Mouse (Mus musculus): ENCODE data around the gene Pax5. TPM values are rescaled to one million over a fixed set of nuclear protein-coding genes. Genes with fewer than 3 reads are reported as not detected.

The Pax5 gene
- total RNA-seq, 2 experiments from 2014 or later = 0.18 to 0.71 TPM

DNA sequence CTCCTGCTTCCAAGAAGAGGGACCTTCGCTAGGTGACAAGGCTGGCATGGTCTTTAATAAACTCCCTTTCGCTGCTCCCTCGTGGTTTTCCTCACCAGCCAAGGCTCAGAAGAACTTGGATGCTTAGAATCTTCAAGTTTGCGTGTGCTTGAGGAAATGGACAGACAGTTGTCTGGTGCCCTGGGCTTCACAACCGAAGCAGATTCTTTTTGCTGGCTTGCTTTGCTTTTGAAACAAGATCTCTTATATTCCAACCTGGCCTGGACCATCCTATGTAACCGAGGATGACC lies 45.6 kb downstream of the Pax5 start:
- no peak for DNase-seq

DNA sequence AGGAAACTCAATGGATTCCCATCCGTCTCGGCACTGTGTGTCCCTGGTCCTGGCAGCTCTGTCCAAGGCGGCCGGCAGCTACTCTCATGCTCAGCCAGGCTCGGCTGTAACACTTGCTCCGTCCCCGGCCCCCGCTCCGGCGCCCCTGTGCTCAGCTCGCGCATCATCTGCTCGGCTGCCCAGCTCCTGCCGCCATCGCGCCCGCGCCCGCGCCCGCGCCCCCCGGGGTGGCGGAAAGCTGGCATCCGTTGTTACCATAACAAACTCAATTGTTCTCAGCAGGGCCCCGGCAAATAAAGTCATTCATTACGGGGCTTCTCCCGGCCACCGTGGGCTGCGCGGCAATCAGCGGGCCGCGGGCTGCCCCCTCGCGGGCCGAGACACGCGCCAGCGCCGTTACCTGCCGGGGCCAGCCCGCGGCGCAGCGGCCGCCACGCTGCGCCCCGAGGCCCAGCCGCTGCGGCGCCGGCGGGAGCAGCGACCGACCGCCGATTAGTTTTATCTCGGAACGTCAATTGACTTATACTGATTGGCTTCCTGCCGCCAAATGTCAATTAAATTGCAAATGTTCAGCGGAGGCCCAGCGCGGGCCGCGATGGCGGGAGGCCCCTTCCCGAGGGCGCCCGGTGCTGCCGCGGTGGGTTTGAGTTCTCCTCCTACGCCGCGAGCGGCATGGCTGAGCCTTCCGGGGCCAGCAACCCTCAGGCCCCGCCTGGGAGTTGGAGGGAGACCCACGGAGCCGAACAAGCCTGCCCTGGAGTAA lies 46.1 kb downstream of the Pax5 start:
- peak; percentile 25 for DNase-seq

DNA sequence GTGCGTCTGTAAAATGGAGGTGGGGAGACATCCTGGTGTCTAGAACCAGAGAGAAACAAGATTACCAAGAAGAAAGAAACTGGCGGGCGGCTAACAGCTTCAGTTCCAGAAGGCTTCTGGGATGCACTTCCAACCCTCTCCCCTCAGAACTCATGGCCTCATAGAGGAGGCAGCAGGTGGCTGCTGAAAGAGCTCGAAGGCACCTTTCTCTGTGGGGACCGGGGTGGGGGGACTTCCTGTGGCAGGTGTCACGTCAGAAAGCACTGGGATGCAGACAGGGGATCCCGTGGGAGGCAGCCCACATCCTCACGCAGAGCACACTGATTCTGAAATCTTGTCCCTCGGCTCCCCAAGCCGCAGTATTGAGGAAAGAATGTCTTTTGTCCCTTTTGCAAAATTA lies 46.8 kb downstream of the Pax5 start:
- DNase-seq = no peak

DNA sequence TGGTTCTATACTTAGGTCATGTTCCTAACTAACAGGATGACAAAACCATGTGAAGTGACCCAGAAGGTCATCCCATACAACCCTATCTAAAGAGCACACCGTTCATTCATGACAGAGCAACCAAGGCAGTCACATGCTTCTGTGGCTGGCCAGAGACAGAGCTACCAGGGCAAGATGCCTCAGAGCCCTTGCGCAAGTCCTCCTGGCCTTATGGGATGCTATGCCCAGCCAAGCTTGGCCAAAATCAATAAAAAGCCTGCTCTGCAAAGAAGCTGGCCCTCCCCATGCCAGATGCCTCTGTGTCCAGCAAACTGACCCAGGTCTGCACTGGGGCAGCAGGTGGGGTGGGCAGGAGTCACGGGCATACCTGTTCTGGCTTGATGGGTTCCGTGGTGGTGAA lies 65.1 kb downstream of the Pax5 start:
- no peak for DNase-seq

DNA sequence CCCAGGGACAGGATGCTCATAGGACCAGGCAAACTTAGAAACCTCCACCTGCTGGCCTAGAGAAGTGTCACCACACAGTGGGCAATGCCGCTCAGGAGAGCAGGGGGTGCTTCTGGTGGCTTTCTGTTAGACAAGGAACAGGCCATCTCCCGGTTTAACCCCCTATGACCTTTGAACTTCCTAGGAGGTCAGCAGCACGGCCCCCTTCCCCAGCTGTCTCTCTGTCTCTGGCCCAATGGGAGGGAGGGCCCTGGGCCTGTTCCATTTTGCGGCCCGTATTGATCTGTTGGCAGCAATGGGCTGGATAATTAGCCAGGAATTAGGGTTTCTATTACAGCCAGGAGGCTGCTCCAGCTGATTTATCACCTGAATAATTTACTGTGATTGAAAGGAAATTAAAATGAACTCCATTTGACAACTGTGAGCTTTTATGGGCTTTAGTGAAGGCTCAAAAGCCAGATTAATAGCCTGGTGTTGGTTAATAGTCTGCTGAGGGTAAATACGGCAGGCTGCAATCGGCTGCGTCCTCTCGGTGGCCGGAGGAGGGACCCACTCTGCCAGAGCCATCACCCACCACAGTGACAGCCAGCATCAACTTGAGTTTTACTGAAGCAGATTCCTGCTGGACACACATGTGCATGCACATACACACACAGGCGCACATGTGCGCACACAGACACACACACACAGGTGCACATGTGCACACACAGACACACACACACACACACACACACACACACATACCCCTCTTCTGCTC lies 68.3 kb downstream of the Pax5 start:
- no peak for DNase-seq

DNA sequence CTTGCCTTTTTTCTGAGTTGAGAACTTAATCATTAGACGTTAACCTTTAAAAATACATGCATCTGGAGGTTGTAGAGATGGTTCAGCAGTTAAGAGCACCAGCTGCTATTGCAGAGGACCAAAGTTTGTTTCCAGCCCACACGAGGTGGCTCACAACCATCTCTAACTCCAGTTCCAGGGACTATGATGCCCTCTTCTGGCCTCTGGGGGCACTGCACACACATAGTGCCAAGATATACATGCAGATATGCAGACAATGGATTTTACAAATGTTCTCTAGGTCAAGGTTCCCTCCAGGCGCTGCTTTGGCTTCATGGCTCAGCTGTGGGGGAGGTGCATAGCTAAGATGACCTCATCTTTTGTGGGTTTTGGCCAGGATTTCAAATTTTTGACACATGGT lies 74.7 kb downstream of the Pax5 start:
- no peak for DNase-seq

DNA sequence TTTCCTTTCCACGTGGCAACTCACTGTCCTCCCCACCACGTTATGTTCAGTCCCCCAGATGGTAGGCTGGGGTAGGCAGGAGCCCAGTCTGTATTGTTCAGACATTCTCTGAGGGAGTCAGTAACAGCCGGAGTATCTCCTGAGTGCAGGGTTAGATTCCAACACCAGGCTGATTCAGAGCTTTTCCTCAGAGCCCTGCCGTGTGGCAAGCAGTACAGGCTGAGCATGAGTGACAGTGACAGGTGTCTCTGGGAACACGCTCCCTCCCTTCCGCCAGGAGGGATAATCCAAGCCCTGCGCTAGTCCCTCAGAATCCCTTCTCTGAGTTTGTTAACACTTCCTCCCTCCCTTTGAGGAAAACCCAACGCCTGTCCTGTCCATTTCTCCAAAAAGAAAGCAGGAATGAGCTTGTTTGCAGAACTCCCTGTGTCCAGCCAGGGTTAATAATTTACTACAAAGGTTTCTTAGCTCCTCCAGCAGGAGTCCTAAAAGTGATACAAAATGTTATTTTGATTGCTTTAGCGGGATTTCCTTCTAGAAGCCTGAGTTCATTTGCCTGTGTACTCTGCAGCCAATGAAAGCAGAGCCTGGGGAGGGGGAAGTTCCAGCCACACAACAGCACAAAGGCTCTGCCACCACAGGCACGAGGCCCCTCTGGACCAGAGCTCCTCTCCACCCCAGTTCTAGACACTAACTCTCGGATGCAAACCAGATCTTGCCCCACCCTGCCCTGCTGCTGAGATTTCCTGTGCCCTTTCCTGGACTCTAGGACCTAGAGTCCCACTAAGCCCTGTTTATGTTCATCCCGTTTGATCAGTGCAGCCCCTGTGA lies 76.4 kb downstream of the Pax5 start:
- no peak for DNase-seq

DNA sequence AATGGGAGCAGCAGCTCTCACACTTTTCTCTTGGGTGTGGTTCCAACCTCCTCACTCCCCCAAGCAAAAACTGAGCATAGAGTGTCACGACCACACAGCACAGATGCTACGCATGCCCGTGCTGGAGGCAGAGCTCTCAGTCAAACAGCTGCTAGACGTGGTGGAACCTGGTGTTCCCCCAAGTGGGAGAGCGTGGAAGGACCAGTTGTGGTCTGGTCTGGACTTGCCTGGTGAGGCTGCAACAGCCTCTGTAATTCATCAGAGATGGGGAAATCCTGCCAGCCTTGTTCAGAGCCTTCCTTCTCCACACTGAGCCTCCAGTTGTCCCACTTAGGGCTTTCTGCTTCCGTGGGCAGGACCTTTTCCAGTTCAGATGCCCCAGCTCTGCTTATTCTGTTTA lies 80.2 kb downstream of the Pax5 start:
- DNase-seq = no peak

DNA sequence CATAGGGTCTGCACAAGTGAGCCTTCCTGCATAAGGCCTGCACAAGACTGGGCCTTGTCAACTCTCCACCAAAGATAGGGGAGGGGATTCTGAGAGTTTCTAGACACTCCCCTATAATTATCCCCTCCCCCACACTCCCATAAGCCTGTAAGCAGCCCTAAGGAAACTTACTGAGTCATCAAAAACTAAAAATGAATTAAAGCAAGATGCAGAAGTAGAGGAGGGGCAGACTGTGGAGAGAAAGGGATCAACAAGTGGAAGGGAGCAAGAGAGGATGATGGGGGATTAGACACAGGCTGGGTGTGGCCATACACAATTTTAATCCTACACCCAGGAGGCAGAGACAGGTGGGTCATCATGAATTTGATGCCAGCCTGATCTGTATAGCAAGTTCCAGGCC lies 82.4 kb downstream of the Pax5 start:
- no peak for DNase-seq

DNA sequence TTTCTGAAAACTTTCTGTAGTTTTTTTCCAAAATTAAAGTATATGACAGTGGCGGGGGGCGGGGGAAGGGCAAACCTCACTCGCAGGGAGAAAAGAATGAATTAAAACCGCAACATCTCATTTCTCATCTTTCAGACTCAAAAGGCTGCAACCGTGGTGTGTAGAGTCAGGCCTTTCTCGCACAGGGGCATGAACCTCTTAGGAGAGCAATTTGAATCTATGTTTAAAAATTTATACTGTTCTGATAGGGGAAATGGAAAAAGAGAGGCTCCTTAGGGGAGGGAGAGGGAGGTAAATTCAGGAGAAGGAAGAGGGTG lies 85.2 kb downstream of the Pax5 start:
- no peak for DNase-seq

DNA sequence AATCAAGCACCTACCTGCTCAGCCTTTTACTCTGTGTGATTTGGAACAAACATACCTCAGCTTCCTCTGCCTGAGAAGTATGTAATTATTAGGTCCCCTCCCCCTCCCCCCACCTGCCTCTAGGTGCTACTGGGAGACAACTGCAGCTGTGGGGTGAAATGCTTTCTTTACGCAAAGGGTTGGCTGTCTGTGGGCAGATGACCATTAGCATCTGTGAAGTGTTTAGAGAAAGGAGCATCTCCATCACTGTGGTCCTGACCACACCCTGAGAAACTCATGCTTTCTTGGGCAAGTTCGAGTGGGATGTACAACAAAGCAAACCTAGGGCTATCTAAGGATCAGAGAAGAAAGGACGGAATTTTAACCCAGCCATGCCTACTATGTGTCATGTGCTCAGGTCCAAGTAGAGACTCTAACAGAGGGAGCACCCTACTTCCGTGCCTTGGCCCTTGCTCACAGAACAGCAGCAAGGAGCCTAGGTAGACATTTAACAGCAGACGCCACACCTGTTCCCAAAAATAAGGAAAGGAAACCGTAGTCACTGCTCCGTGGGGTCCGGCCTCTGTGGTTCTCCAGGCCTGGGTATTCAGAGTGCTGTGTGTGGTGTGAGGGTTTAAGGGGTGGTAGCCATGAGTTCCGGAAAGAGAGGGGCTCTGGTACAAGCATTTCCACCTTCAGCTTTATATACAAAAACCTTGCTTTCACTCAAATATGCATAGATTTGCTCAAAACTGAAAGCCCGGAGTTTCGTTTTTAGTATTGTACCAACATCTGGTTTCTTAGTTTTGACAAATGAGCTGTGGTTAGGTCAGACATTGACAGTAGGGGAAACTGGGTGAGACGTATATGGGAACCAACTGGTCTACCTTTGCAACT lies 85.8 kb downstream of the Pax5 start:
- no peak for DNase-seq

DNA sequence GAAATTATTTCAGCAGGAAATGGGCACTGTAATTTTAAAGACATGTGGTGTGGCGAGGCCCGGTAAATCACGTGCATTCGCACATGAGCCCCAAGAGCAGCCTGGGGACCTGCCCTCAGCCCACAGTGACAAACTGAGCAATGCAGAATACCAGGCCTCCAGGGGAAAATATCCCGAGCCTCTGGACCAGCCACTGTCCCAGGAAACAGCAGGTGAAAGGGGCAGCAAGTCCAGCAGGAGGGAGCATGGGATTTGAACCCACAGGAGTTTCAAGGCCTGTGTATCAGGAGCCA lies 86.9 kb downstream of the Pax5 start:
- DNase-seq = no peak

DNA sequence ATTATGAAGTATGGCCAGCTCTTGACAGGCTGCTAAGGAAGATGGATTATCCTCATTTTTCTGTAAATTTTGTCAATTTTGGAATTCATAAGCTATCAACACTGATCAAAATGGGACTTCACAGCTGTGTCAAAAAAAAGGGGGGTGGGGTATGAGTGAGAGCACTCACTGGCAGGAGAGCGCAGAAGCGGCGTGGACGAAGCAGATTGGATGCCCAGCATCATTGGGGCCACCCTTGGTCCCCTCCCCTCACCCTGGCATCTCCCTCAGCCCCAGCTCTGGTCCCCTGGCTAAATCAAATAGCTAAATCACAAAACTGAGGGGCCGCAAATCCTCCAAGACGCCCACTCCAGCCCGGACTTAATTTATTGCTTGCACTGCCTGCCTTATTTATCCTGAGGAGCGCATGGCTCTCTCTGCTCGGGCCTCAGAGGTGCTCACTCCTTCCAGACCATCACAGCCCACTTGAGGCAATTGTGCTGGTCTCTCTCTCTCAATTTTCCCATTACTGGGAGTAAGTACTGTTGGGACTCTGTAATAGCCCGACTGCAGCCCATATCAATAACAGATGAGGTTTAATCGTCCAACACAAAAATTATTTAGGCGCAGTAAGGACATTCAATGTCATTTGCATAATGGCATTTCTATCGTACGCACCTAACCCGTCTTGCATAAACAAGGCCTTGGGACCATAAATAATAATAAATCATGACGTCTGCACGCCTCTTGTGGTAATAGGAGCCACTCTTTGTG lies 87.4 kb downstream of the Pax5 start:
- no peak for DNase-seq

DNA sequence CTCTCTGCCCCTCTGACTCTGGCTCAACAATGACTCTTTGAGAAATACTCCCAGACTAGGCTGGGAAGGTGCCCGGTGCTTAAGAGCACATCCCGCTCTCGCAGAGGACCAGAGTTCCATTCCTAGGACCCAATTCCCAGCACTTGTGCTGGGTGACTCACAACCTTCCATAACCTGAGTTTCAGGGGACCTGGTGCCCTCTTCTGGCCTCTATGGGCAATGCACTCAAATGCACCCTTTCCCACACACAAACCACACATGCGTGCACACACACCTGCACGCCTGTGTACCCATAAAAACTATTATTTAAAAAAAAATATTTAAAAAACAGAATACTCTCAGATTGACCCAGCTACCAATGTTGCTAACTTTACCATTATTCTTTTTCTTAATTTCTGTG lies 90.0 kb downstream of the Pax5 start:
- DNase-seq = no peak

DNA sequence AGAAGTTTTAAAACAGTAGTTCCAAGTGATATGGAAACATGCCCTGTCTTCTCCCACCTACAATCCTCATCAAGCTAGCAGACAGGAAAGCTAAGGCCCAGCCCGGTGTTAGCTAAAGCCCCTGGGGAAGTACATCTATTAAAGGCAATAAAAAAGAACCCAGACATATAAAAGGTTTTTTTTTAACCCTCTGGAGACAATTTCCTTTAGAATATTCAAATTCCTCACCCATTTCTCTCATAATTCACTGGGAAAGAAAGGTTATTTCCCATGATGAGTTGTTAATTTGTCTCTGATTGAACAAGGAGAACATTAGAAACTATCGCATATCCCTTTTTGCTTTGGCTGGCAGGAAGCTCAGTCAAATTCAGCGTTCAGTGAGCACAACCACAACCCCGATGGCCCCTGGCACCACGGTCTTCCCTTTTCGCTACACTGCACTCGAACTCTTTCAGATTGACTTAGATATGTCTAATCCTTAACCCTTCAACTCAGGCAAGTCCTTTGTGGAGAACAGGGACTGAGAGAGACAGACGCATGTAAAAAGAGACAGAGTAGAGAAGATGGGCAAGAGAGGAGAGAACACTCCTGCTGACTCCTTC lies 96.1 kb downstream of the Pax5 start:
- no peak for DNase-seq

DNA sequence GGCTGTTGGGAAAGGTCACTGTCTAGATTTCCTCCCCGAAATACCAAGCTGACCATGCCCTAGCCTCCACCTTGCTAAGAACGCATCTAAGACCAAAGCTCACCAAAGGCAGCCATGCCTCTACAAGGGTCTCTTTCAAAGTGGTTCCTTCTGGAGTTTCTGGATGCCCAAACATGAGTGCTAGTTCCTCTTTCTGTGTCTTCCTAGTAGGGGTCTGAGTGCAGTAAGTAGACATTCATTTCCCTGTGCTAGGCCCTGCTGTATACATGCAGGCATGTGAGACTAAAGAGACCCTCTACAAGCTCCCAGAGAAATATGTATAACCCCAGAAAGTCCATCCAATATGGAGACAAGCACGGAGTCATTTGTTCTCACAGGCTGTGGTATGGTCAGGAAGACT lies 97.9 kb downstream of the Pax5 start:
- no peak for DNase-seq

DNA sequence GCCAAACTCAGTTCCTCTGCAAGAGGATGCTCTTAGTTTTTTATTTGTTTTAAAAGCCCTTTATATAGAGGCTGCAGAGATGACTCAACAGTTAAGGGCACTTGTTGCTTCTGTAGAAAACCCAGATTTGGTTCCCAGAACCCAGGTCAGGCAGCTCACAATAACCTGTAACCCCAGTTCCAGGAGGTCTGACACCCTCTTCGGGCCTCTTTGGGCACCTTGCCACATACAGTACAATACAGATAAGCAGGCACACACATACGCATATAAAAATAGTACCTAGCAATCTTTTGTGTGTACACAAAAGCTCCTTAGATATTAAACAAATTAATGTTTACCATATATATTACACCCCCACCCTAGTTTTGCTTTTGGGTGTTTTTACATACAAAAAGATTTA lies 104.8 kb downstream of the Pax5 start:
- peak; percentile 66 for DNase-seq

DNA sequence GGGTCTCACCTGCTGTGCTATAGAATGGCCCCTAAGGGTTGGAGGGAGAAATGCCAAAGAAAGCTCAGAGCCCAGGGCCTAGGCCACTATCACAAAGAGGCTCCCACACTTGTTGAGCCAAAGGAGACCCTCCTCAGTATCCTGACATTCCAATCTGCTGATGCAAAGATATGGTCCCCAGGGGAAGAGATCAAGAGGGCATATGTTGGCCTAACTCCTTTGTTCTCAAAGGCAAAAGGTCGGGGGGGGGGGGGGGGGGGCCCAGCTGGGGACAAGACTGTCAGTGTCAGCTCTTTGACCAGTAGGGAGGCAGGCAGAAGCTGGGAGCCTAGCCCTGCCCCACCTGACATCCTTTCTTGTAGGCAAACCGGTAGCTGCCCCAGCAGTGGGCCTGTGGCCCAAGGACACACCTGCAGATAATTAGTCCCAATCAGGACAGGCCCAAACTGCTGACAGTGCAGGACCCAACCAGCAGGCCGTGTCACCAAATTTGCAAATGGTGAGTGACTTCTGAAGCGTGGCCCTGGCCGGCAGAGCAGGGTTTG lies 108.0 kb downstream of the Pax5 start:
- DNase-seq = no peak

DNA sequence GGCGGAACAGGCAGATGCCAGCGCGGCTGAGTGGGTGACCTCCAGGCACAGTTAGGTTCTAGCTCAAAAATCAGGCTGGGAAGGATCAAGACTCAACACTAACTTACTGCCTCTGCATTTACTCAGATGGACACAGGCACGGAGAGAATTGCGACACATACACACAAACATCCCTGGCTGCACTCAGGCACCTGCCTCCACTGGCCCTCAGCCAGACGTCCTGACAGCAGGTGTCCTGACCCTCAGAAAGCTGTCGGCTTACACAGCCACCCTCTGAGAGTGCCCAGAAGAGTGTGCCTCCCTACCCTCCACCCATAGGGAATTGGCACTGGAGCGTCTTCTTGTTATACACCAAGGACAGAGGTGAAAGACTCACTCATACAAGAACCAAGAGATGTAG lies 108.9 kb downstream of the Pax5 start:
- peak; percentile 27 for DNase-seq

DNA sequence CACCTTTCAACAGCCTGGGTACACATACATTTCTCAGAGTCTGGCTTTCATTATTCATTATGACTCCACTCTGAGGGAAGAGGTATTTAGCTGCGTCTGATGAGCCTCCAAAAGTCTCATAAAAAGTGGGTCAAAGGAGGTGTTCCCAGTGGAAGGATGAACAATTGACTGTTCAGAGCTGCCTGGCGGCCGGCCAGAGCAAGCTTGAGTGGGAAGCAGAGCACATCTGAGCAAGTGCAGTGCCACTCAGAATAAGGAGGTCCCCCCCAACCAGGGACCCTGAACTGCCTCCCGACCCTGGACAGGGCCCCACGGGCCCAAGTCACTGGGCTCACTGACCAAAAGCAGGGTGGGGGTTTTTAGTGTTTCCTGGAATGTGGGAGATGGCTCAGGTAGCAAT lies 109.4 kb downstream of the Pax5 start:
- peak; percentile 22 for DNase-seq

DNA sequence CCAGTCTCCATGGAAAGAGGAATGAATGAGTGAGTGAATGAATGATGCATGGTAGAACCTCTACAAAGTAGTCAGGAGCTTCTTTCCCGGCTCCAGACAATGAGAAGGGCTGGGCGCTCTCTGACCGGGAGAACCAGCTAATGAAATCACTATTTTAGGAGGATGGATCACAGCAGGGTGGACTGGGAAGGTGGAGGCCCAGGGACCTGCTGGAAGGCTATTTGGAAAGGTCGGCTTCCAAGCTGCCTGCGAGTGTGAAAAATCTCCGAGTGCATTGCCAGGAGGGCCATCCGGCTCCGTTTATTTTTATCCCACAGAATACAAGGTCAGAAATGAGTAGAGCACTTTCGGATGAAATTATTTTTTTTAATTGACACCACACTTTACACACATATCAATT lies 112.3 kb downstream of the Pax5 start:
- DNase-seq = peak; percentile 26

DNA sequence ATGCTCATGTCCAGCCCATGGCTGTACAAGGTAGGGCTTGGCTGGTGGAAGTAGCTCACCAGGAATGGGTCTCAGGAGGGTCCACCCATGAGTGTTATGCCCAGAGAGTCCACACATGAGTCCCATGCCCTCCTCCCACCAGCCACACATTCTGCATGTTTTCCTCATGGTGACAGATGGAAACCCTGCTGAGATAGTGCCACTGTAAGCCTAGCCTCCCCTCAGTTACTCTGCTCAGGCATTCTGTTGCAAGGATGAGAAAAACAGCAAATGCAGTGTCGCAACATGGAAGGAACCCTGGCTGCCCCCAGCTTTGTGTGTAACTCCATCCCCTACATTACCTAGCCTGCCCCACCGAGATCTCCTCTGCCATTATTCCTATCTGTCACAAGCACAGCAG lies 117.2 kb downstream of the Pax5 start:
- no peak for DNase-seq
